Mouse (Mus musculus): Measurements from ENCODE around the gene Rcan2.
"Not testable (repeated sequence)": the region's sequence is repeated elsewhere in the genome, so short reads cannot be mapped to it uniquely, and the experiment has no call there.

Rcan2 gene

GRCm38 (mm10) chr17:43801077-43801476 is at the start of gene Rcan2:
Gene Rcan2 (plus strand): TSS chr17:43801351.
- DNase-seq: peak; percentile 72

GRCm38 (mm10) chr17:43752811-43753210 is 48.3 kb upstream of the Rcan2 start:
- DNase-seq: no peak

- no peak for DNase-seq
These were observed 46.5 kb upstream of the Rcan2 start for GRCm38 (mm10) chr17:43754687-43755086.

GRCm38 (mm10) chr17:43758607-43759259 is 42.4 kb upstream of the Rcan2 start:
- peak; percentile 21 for DNase-seq

GRCm38 (mm10) chr17:43784531-43784930 is 16.6 kb upstream of the Rcan2 start:
- DNase-seq: no peak

GRCm38 (mm10) chr17:43788222-43788621 is 12.9 kb upstream of the Rcan2 start:
- no peak for DNase-seq

GRCm38 (mm10) chr17:43789376-43789775 is 11.8 kb upstream of the Rcan2 start:
- no peak for DNase-seq

GRCm38 (mm10) chr17:43791751-43792150 is 9.4 kb upstream of the Rcan2 start:
- no peak for DNase-seq

- DNase-seq: no peak
These were observed 6.3 kb upstream of the Rcan2 start for GRCm38 (mm10) chr17:43794731-43795280.

GRCm38 (mm10) chr17:43801595-43802373 is 633 bp downstream of the Rcan2 start:
- peak; percentile 39 for DNase-seq

- no peak for DNase-seq
These were observed 1.3 kb downstream of the Rcan2 start for GRCm38 (mm10) chr17:43802414-43802813.

- DNase-seq: no peak
These were observed 2.0 kb downstream of the Rcan2 start for GRCm38 (mm10) chr17:43803111-43803510.

- no peak for DNase-seq
These were observed 2.6 kb downstream of the Rcan2 start for GRCm38 (mm10) chr17:43803764-43804163.

- DNase-seq: no peak
These were observed 5.7 kb downstream of the Rcan2 start for GRCm38 (mm10) chr17:43806841-43807240.

- no peak for DNase-seq
These were observed 10.3 kb downstream of the Rcan2 start for GRCm38 (mm10) chr17:43811453-43811852.

- DNase-seq: no peak
These were observed 14.2 kb downstream of the Rcan2 start for GRCm38 (mm10) chr17:43815376-43815775.

GRCm38 (mm10) chr17:43816480-43816879 is 15.3 kb downstream of the Rcan2 start:
- DNase-seq: no peak

GRCm38 (mm10) chr17:43817171-43817570 is 16.0 kb downstream of the Rcan2 start:
- DNase-seq: no peak

GRCm38 (mm10) chr17:43818390-43818789 is 17.2 kb downstream of the Rcan2 start:
- DNase-seq: no peak

GRCm38 (mm10) chr17:43820904-43821303 is 19.8 kb downstream of the Rcan2 start:
- no peak for DNase-seq

GRCm38 (mm10) chr17:43822207-43822606 is 21.1 kb downstream of the Rcan2 start:
- DNase-seq: no peak

GRCm38 (mm10) chr17:43822630-43823029 is 21.5 kb downstream of the Rcan2 start:
- DNase-seq: no peak

- DNase-seq: no peak
These were observed 23.7 kb downstream of the Rcan2 start for GRCm38 (mm10) chr17:43824781-43825410.

GRCm38 (mm10) chr17:43825411-43825785 is 24.2 kb downstream of the Rcan2 start:
- DNase-seq: not testable (repeated sequence)
